In genomic region chr9:120581941-120582618, GRCm38 (mm10) we compare ENCODE assay signal across 8 mouse cellular contexts. TPM values are rescaled to one million over a fixed set of nuclear protein-coding genes. Genes with fewer than 3 reads are reported as not detected.
A peak's percentile ranks its signal among the peaks of the same experiment; 100 is the strongest.
DNase-seq lines count a peak whose midpoint lies in the region; ATAC-seq and TF ChIP-seq lines count a peak whose summit lies in the region.

No protein-coding gene starts in this region.

- no peaks in the 10 kb centered on the region for H3K9me3 ChIP-seq in forebrain, embryonic 11.5 days (ENCODE audit: control insufficient read depth, low read length)
- H3K9me3 ChIP-seq in megakaryocyte, embryonic 14.5 days, result no peaks in the 10 kb centered on the region

- no peaks in the 10 kb centered on the region for H3K36me3 ChIP-seq in forebrain, embryonic 11.5 days (ENCODE audit: control insufficient read depth, insufficient read depth, low read length)
- no peaks in the 10 kb centered on the region for H3K36me3 ChIP-seq in megakaryocyte, embryonic 14.5 days (replicated peaks; ENCODE audit: low read length)

- no peak for TF ChIP-seq POLR2A in cerebellum, adult 2 months (IDR thresholded peaks at IDR 0.05; ENCODE audit: borderline replicate concordance, insufficient read depth, low read length)

- intact Hi-C loops in heart, postnatal 14 days (cut with DNase I), result loop anchor here (5.0 kb wide), 1 partner anchor 660 kb away; no protein-coding TSS in a partner anchor

- peak overlapping the region; percentile 59 for H3K4me2 ChIP-seq in forebrain, embryonic 11.5 days (ENCODE audit: low read depth, low read length, severe bottlenecking)

- 0 out of 2 replicates have a peak overlapping the region, but pooled peaks have one; percentile 18 for H3K27ac ChIP-seq in forebrain, embryonic 11.5 days (ENCODE audit: low read depth, low read length)
- H3K27ac ChIP-seq in cerebellum, adult 2 months (ENCODE audit: insufficient read depth, low read length), result no peak overlapping the region

- ATAC-seq in forebrain, embryonic 11.5 days (replicated peaks; ENCODE audit: low FRiP score), result peak; percentile 45

- H3K27me3 ChIP-seq in forebrain, embryonic 11.5 days (ENCODE audit: control insufficient read depth, insufficient read depth, low read length), result no peaks in the 10 kb centered on the region
- no peaks in the 10 kb centered on the region for H3K27me3 ChIP-seq in megakaryocyte, embryonic 14.5 days (replicated peaks)
- no peaks in the 10 kb centered on the region for H3K27me3 ChIP-seq in cerebellum, adult 2 months (ENCODE audit: control insufficient read depth, insufficient read depth, low read length)

- H3K4me3 ChIP-seq in forebrain, embryonic 11.5 days (ENCODE audit: low read depth, low read length), result peak overlapping the region; percentile 28
- peak overlapping the region; percentile 91 for H3K4me3 ChIP-seq in megakaryocyte, embryonic 14.5 days (replicated peaks)
- H3K4me3 ChIP-seq in cerebellum, adult 2 months (replicated peaks; ENCODE audit: insufficient read depth, low read depth, low read length), result no peak overlapping the region

- H3K4me1 ChIP-seq in forebrain, embryonic 11.5 days (replicated peaks; ENCODE audit: control insufficient read depth, insufficient read depth, low read length), result peaks cover 12% of the 10 kb centered on the region; the same call in 1 of the 2 replicates
- peaks cover 59% of the 10 kb centered on the region for H3K4me1 ChIP-seq in megakaryocyte, embryonic 14.5 days
- H3K4me1 ChIP-seq in cerebellum, adult 2 months (ENCODE audit: control insufficient read depth, insufficient read depth, low read length), result peaks cover 6% of the 10 kb centered on the region; the same call in 1 of the 2 replicates

- WGBS in forebrain, embryonic 11.5 days, result 23% methylated on average over 21 of the region's 21 CpGs
- WGBS in cerebellum, adult 2 months, result 34% methylated on average over 21 of the region's 21 CpGs

- no peak for TF ChIP-seq CTCF in cerebellum, adult 2 months (IDR thresholded peaks at IDR 0.05; ENCODE audit: borderline replicate concordance, insufficient read depth, low read depth, low read length)

- peak; percentile 85 for DNase-seq in 416B (ENCODE audit: low read depth)
- DNase-seq in MN1 (ENCODE audit: low spot score), result peak; percentile 57
- DNase-seq in forebrain, embryonic 11.5 days (ENCODE audit: low spot score), result peak; percentile 73
- DNase-seq in heart, postnatal 14 days, result peak; percentile 49 to 59
- peak; percentile 72 to 86 for DNase-seq in kidney, postnatal 4 days
- DNase-seq in spleen, postnatal 36 days (ENCODE audit: low spot score in 2 of 2), result peak; percentile 61 to 68
- DNase-seq in cerebellum, adult 2 months, result no peak

- peak overlapping the region; percentile 61 for H3K9ac ChIP-seq in forebrain, embryonic 11.5 days (ENCODE audit: low read length)

RNA-seq across cellular contexts. Expression of gene Rpl14, which starts 10.8 kb away (rescaled TPM):
- polyA plus RNA-seq in forebrain, embryonic 11.5 days (2014; fragmentation: Nextera tagmentation; extraction: Ambion mirVana), result 772 and 838 TPM in 2 replicates
- 100 to 1,000 TPM; 270 to 309 TPM for total RNA-seq in heart, postnatal 14 days (2021)
- polyA plus RNA-seq in megakaryocyte, embryonic 14.5 days (2012; ENCODE audit: insufficient read depth, low replicate concordance), result 714 and 1,504 TPM in 2 replicates
- 327 and 353 TPM in 2 replicates for polyA plus RNA-seq in cerebellum, adult 2 months (2012; rRNA removed)

RNA-seq across cellular contexts. Expression of gene Entpd3, which starts 42.5 kb away (rescaled TPM):
- polyA plus RNA-seq in forebrain, embryonic 11.5 days (2014; fragmentation: Nextera tagmentation; extraction: Ambion mirVana), result 0.32 TPM in 1 of 2 replicates, not detected in the other
- total RNA-seq in heart, postnatal 14 days (2021), result under 1 TPM in 1 of 2 experiments, not detected in 1; 0.24 TPM
- not detected in 2 replicates for polyA plus RNA-seq in megakaryocyte, embryonic 14.5 days (2012; ENCODE audit: insufficient read depth, low replicate concordance)
- 10.9 and 13.9 TPM in 2 replicates for polyA plus RNA-seq in cerebellum, adult 2 months (2012; rRNA removed)

Comparison
In these comparisons a context has a peak if more than half of its experiments do, and no peak if none do; other contexts are left out.
1. DNase-seq: peak in 416B (single experiment), MN1 (single experiment), forebrain, embryonic 11.5 days (single experiment), heart, postnatal 14 days (2 of 2), kidney, postnatal 4 days (2 of 2) and spleen, postnatal 36 days (2 of 2); none in cerebellum, adult 2 months (0 of 2).